Mouse (Mus musculus) midbrain, embryonic 12.5 days (tissue): Measurements from ENCODE around the gene Cldn22. TPM values are rescaled to one million over a fixed set of nuclear protein-coding genes. Genes with fewer than 3 reads are reported as not detected.

Experiments used
- ATAC-seq: fragments of 200-750 bp; cut with Nextera tagmentation; 2 replicates; pipeline ENCODE4 v1.8.0; 2017; ENCODE audit warnings: low read depth, moderate TSS enrichment, moderate library complexity; ENCODE audit not compliant: low FRiP score
- H3K27ac ChIP-seq: fragments of 300-500 bp; sonication (generic); replicated peaks from 2 replicates; pipeline ENCODE4 v1.5.1; 2016; ENCODE audit warnings: mild to moderate bottlenecking
- H3K27me3 ChIP-seq: fragments of 300-500 bp; sonication (generic); 2 replicates; pipeline ENCODE4 v1.6.1; 2016; ENCODE audit warnings: mild to moderate bottlenecking
- H3K36me3 ChIP-seq: fragments of 300-500 bp; sonication (generic); 2 replicates; pipeline ENCODE4 v1.6.1; 2016
- H3K4me1 ChIP-seq: fragments of 300-500 bp; sonication (generic); 2 replicates; pipeline ENCODE4 v1.6.1; 2016
- H3K4me2 ChIP-seq: fragments of 300-500 bp; sonication (generic); replicated peaks from 2 replicates; pipeline ENCODE4 v1.6.1; 2016; ENCODE audit warnings: mild to moderate bottlenecking, moderate library complexity
- H3K4me3 ChIP-seq: fragments of 300-500 bp; sonication (generic); 2 replicates; pipeline ENCODE4 v1.5.1; 2016; ENCODE audit warnings: mild to moderate bottlenecking
- H3K9ac ChIP-seq: fragments of 300-500 bp; sonication (generic); replicated peaks from 2 replicates; pipeline ENCODE4 v1.6.1; 2016; ENCODE audit warnings: mild to moderate bottlenecking, moderate library complexity
- H3K9me3 ChIP-seq: fragments of 300-500 bp; sonication (generic); 2 replicates; pipeline ENCODE4 v1.6.1; 2016; ENCODE audit warnings: mild to moderate bottlenecking
- WGBS: fragments of 180-500 bp; shearing (Covaris S2); methylation state at CpG from one replicate; pipeline ENCODE4 v1.1.7; 2016; 5-methylcytosine and 5-hydroxymethylcytosine counted together
- polyA plus RNA-seq: library from polyadenylated mRNA; unstranded; fragments of >200 nt; fragmentation: Nextera tagmentation; extraction: Ambion mirVana; gene quantifications from 2 replicates; pipeline ENCODE4 v1.2.1, GENCODE M21; 2016

The Cldn22 gene
- polyA plus RNA-seq, 1 experiment from 2014 or later: not detected

- no peak for ATAC-seq
- Histone ChIP-seq H3K4me2 (no peak overlapping the region), H3K9me3 (no peaks in the 10 kb centered on the region), H3K27me3 (no peaks in the 10 kb centered on the region), H3K4me1 (no peaks in the 10 kb centered on the region), H3K36me3 (peaks cover 25% of the 10 kb centered on the region; the same call in 1 of the 2 replicates), H3K9ac (no peak overlapping the region), H3K4me3 (no peak overlapping the region), H3K27ac (no peak overlapping the region)
- 82% methylated on average over 7 of the region's 7 CpGs for WGBS
Measured at GRCm38 (mm10) chr8:47843063-47843462, 18.8 kb downstream of the Cldn22 start.

GRCm38 (mm10) chr8:47843651-47844050, 19.4 kb downstream of the Cldn22 start:
- H3K27ac ChIP-seq: no peak overlapping the region
- no peaks in the 10 kb centered on the region for H3K4me1 ChIP-seq
- peaks cover 30% of the 10 kb centered on the region; the same call in 1 of the 2 replicates for H3K36me3 ChIP-seq
- no peak overlapping the region for H3K9ac ChIP-seq
- ATAC-seq: no peak
- H3K27me3 ChIP-seq: no peaks in the 10 kb centered on the region
- no peak overlapping the region for H3K4me3 ChIP-seq
- WGBS: 94% methylated on average over 10 of the region's 10 CpGs
- no peaks in the 10 kb centered on the region for H3K9me3 ChIP-seq
- no peak overlapping the region for H3K4me2 ChIP-seq

GRCm38 (mm10) chr8:47845956-47846355, 21.7 kb downstream of the Cldn22 start:
- Histone ChIP-seq H3K36me3 (peaks cover 25% of the 10 kb centered on the region; the same call in 1 of the 2 replicates), H3K4me1 (no peaks in the 10 kb centered on the region), H3K4me3 (no peak overlapping the region), H3K9me3 (no peaks in the 10 kb centered on the region), H3K4me2 (no peak overlapping the region), H3K27ac (no peak overlapping the region), H3K9ac (no peak overlapping the region), H3K27me3 (no peaks in the 10 kb centered on the region)
- ATAC-seq: no peak
- WGBS: 82% methylated on average over 13 of the region's 13 CpGs

- H3K4me2 ChIP-seq: no peak overlapping the region
- no peaks in the 10 kb centered on the region for H3K9me3 ChIP-seq
- no peak overlapping the region for H3K27ac ChIP-seq
- no peak overlapping the region for H3K9ac ChIP-seq
- H3K4me1 ChIP-seq: no peaks in the 10 kb centered on the region
- ATAC-seq: no peak
- H3K36me3 ChIP-seq: peaks cover 29% of the 10 kb centered on the region; the same call in 1 of the 2 replicates
- 93% methylated on average over 14 of the region's 14 CpGs for WGBS
- H3K4me3 ChIP-seq: no peak overlapping the region
- H3K27me3 ChIP-seq: no peaks in the 10 kb centered on the region
Measured at GRCm38 (mm10) chr8:47847161-47847560, 22.9 kb downstream of the Cldn22 start.

- Histone ChIP-seq H3K4me3 (no peak overlapping the region), H3K4me2 (no peak overlapping the region), H3K9ac (no peak overlapping the region), H3K27me3 (no peaks in the 10 kb centered on the region), H3K36me3 (peaks cover 23% of the 10 kb centered on the region; the same call in 1 of the 2 replicates), H3K27ac (no peak overlapping the region), H3K9me3 (no peaks in the 10 kb centered on the region), H3K4me1 (no peaks in the 10 kb centered on the region)
- ATAC-seq: no peak
- WGBS: 93% methylated on average over 6 of the region's 6 CpGs
Measured at GRCm38 (mm10) chr8:47847931-47848330, 23.6 kb downstream of the Cldn22 start.

- Histone ChIP-seq H3K9ac (no peak overlapping the region), H3K9me3 (no peaks in the 10 kb centered on the region), H3K27me3 (no peaks in the 10 kb centered on the region), H3K36me3 (peaks cover 22% of the 10 kb centered on the region; the same call in 1 of the 2 replicates), H3K27ac (no peak overlapping the region), H3K4me3 (no peak overlapping the region), H3K4me1 (no peaks in the 10 kb centered on the region), H3K4me2 (no peak overlapping the region)
- no peak for ATAC-seq
- 87% methylated on average over 8 of the region's 8 CpGs for WGBS
Measured at GRCm38 (mm10) chr8:47849842-47850241, 25.6 kb downstream of the Cldn22 start.

- peaks cover 26% of the 10 kb centered on the region for H3K36me3 ChIP-seq
- H3K4me3 ChIP-seq: no peak overlapping the region
- no peaks in the 10 kb centered on the region for H3K27me3 ChIP-seq
- ATAC-seq: no peak
- H3K4me1 ChIP-seq: no peaks in the 10 kb centered on the region
- H3K9ac ChIP-seq: no peak overlapping the region
- 73% methylated on average over 12 of the region's 12 CpGs for WGBS
- no peaks in the 10 kb centered on the region for H3K9me3 ChIP-seq
- H3K27ac ChIP-seq: no peak overlapping the region
- H3K4me2 ChIP-seq: no peak overlapping the region
Measured at GRCm38 (mm10) chr8:47851824-47852502, 27.7 kb downstream of the Cldn22 start.

GRCm38 (mm10) chr8:47852737-47853136, 28.5 kb downstream of the Cldn22 start:
- Histone ChIP-seq H3K27ac (no peak overlapping the region), H3K9ac (no peak overlapping the region), H3K4me1 (no peaks in the 10 kb centered on the region), H3K9me3 (no peaks in the 10 kb centered on the region), H3K4me3 (no peak overlapping the region), H3K27me3 (no peaks in the 10 kb centered on the region), H3K36me3 (peaks cover 23% of the 10 kb centered on the region), H3K4me2 (no peak overlapping the region)
- no peak for ATAC-seq
- WGBS: 85% methylated on average over 5 of the region's 5 CpGs

- Histone ChIP-seq H3K9ac (no peak overlapping the region), H3K4me3 (no peak overlapping the region), H3K4me1 (no peaks in the 10 kb centered on the region), H3K27me3 (no peaks in the 10 kb centered on the region), H3K9me3 (no peaks in the 10 kb centered on the region), H3K36me3 (peaks cover 18% of the 10 kb centered on the region), H3K27ac (no peak overlapping the region), H3K4me2 (no peak overlapping the region)
- ATAC-seq: no peak
- 79% methylated on average over 5 of the region's 5 CpGs for WGBS
Measured at GRCm38 (mm10) chr8:47853356-47853755, 29.1 kb downstream of the Cldn22 start.

GRCm38 (mm10) chr8:47859259-47859658, 35.0 kb downstream of the Cldn22 start:
- H3K27ac ChIP-seq: no peak overlapping the region
- H3K9ac ChIP-seq: no peak overlapping the region
- no peak for ATAC-seq
- 93% methylated on average over 12 of the region's 12 CpGs for WGBS
- H3K4me3 ChIP-seq: no peak overlapping the region
- peaks cover 17% of the 10 kb centered on the region for H3K36me3 ChIP-seq
- no peak overlapping the region for H3K4me2 ChIP-seq
- no peaks in the 10 kb centered on the region for H3K27me3 ChIP-seq
- no peaks in the 10 kb centered on the region for H3K4me1 ChIP-seq
- H3K9me3 ChIP-seq: no peaks in the 10 kb centered on the region

GRCm38 (mm10) chr8:47866568-47866967, 42.3 kb downstream of the Cldn22 start:
- H3K4me2 ChIP-seq: no peak overlapping the region
- no peak for ATAC-seq
- H3K4me3 ChIP-seq: no peak overlapping the region
- WGBS: 85% methylated on average over 8 of the region's 8 CpGs
- H3K27ac ChIP-seq: no peak overlapping the region
- no peaks in the 10 kb centered on the region for H3K27me3 ChIP-seq
- peaks cover 8% of the 10 kb centered on the region for H3K36me3 ChIP-seq
- no peak overlapping the region for H3K9ac ChIP-seq
- H3K9me3 ChIP-seq: no peaks in the 10 kb centered on the region
- H3K4me1 ChIP-seq: no peaks in the 10 kb centered on the region

GRCm38 (mm10) chr8:47867067-47867466, 42.8 kb downstream of the Cldn22 start:
- no peak overlapping the region for H3K9ac ChIP-seq
- no peak overlapping the region for H3K4me3 ChIP-seq
- no peak overlapping the region for H3K4me2 ChIP-seq
- WGBS: 26% methylated on average over 8 of the region's 8 CpGs
- H3K4me1 ChIP-seq: no peaks in the 10 kb centered on the region
- H3K36me3 ChIP-seq: peaks cover 5% of the 10 kb centered on the region
- H3K27me3 ChIP-seq: no peaks in the 10 kb centered on the region
- no peaks in the 10 kb centered on the region for H3K9me3 ChIP-seq
- ATAC-seq: peak; percentile 58
- H3K27ac ChIP-seq: no peak overlapping the region
